Mouse (Mus musculus) bone marrow, adult 2 months (tissue): Measurements from ENCODE around the gene Oxgr1. TPM values are rescaled to one million over a fixed set of nuclear protein-coding genes. Genes with fewer than 3 reads are reported as not detected.
"Not testable (repeated sequence)": the region's sequence is repeated elsewhere in the genome, so short reads cannot be mapped to it uniquely, and the experiment has no call there.

Source experiments
- H3K27ac ChIP-seq: fragments of 200-500 bp; 2 replicates; pipeline ENCODE4 v1.5.1; 2012; ENCODE audit warnings: low read depth, mild to moderate bottlenecking, control low read depth, inconsistent platforms, low read length; ENCODE audit not compliant: control insufficient read depth, poor library complexity, insufficient read depth
- H3K4me1 ChIP-seq: fragments of 200-500 bp; 2 replicates; pipeline ENCODE4 v1.6.1; 2011; ENCODE audit warnings: low read length; ENCODE audit not compliant: control insufficient read depth, insufficient read depth
- H3K4me3 ChIP-seq: fragments of 200-500 bp; replicated peaks from 2 replicates; pipeline ENCODE3; 2011; ENCODE audit warnings: mild to moderate bottlenecking, low read depth, low read length, control low read depth; ENCODE audit not compliant: control insufficient read depth
- CTCF ChIP-seq: fragments of 200-500 bp; IDR thresholded peaks from 2 replicates; pipeline ENCODE4 v1.5.1; 2011; ENCODE audit warnings: low read length, control low read depth; ENCODE audit not compliant: control insufficient read depth, insufficient read depth
- POLR2A ChIP-seq: fragments of 200-500 bp; IDR thresholded peaks from 2 replicates; pipeline ENCODE4 v1.6.1; 2011; ENCODE audit warnings: low read depth, mild to moderate bottlenecking, control low read depth, low read length, borderline replicate concordance; ENCODE audit not compliant: control insufficient read depth
- WGBS: fragments of 180-500 bp; shearing (Covaris S2); methylation state at CpG from one replicate; pipeline ENCODE4 v1.1.7; 2018; 5-methylcytosine and 5-hydroxymethylcytosine counted together
- polyA plus RNA-seq: library from polyadenylated mRNA; stranded (reverse); fragments of >200 nt; gene quantifications from 2 replicates; pipeline ENCODE4 v1.2.4, GENCODE M21; 2011; ENCODE audit warnings: low replicate concordance; ENCODE audit not compliant: missing spikeins, insufficient read depth, insufficient read length

Oxgr1 gene
- polyA plus RNA-seq, 1 experiment, result not detected

DNA sequence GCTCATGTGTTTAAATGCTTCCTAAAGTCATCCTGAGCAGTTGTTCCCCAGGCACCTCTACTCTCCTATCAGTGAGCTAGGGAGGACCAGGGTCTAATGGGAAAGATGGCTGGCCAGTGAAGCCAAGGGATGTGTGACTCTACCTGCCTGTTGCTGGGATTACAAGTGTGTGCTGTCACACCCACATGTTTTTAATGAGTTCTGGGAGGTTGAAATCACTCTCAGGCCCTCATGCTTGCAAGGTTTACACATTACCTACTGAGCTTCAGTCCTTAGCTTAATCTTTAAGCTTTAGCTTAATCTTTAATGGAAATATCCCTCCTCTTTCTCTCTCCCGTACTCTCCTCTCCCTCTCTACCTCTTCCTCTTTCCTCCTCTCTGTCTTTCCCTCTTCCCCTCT is 55.0 kb downstream of the Oxgr1 start:
- Histone ChIP-seq H3K4me3 (no peak overlapping the region), H3K4me1 (no peaks in the 10 kb centered on the region), H3K27ac (no peak overlapping the region)
- WGBS, result 87% methylated on average over 1 of the region's 1 CpGs
- TF ChIP-seq POLR2A, result no peak
- no peak for TF ChIP-seq CTCF

DNA sequence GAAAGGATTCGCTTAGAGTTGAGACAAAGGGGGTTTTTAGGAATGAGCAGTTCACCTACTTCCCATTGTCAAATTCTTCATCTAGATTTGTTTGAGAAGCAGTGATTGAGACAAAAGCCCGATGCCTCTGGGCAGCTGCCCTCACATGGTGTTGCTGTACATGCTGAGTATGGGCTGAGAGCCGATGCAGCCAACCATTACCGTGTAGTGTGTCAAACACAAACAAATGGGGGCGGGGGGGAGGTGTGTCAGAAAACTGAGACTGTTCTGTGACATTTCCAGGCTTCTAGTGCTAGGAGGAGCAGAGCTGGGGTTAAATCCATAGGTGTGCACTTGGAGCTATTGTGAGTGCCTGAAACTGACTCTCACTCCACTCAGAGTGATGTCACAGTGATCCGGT is 55.5 kb downstream of the Oxgr1 start:
- no peak for TF ChIP-seq POLR2A
- no peak for TF ChIP-seq CTCF
- Histone ChIP-seq H3K27ac (no peak overlapping the region), H3K4me1 (no peaks in the 10 kb centered on the region), H3K4me3 (no peak overlapping the region)
- 82% methylated on average over 6 of the region's 6 CpGs for WGBS

- H3K4me1 ChIP-seq, H3K27ac ChIP-seq, H3K4me3 ChIP-seq: not testable (repeated sequence)
- WGBS, result 85% methylated on average over 7 of the region's 7 CpGs
These were observed 55.9 kb downstream of the Oxgr1 start for GRCm38 (mm10) chr14:119986351-119986750.

DNA sequence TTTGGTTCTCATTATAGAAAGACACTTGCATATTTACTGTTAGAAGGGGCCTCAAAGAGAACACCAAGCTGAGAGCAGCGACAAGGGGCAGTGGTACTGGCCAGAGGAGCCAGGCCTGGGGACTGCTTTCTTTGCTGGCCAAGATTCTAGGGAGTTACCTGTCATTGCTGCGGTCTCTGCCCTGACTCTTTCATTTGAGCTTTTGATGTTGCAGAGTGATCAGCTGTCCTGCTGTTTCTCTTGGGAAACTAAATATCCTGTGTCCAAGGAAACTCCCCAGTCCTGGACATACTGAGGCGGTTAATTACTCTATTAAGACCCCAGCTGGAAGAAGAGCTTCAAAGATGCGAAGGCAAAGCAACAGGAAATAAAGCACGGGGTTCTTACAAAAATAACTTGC is 60.9 kb downstream of the Oxgr1 start:
- Histone ChIP-seq H3K4me1 (no peaks in the 10 kb centered on the region), H3K27ac (no peak overlapping the region), H3K4me3 (no peak overlapping the region)
- TF ChIP-seq POLR2A, result no peak
- no peak for TF ChIP-seq CTCF
- 64% methylated on average over 5 of the region's 5 CpGs for WGBS

DNA sequence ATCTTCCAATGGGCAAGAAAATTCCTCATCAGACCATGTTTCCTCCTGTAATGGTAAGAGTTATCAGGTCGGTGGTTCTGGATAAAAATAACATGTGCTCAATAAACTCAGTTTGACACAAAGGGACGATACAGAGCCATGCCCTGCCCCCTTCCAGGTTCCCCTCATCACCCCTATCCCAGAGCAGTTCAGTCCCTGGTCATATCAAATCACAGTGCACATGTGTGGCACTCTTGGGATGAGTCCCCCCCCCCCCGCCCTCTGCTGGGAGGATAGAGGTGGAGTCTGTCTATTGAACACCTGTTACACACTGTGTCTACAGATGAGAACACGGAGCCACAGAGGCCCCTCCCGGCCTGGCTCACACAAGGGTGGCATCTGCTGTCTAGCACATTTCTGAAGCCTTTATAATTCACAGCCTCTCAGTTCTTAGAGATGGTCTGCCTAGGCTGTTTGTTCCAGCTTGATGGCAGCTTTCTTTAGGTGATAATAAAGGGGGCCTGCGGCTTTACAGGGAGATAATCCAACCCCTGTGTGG is 61.5 kb downstream of the Oxgr1 start:
- H3K27ac ChIP-seq, result no peak overlapping the region
- no peaks in the 10 kb centered on the region for H3K4me1 ChIP-seq
- no peak overlapping the region for H3K4me3 ChIP-seq
- 76% methylated on average over 6 of the region's 6 CpGs for WGBS
- TF ChIP-seq POLR2A (no peak), CTCF (no peak)

Other genes with a start within 250 kb of the Oxgr1 start
- 7.3 and 24.6 TPM in 2 replicates for gene Mbnl2, start 233.2 kb upstream of the Oxgr1 start, polyA plus RNA-seq